Mouse (Mus musculus) right cerebral cortex, adult 2 months (tissue): ENCODE results near the gene Fam178b.
"Not testable (repeated sequence)": the region's sequence is repeated elsewhere in the genome, so short reads cannot be mapped to it uniquely, and the experiment has no call there.

ENCODE experiments used
- DNase-seq, 2 experiments: peaks; one replicate each; pipeline ENCODE4 v3.0.0; 2021 to 2022; ENCODE audit warnings: low spot score in 2 of 2

Fam178b gene

GRCm38 (mm10) chr1:36672648-36673350 is 10.2 kb downstream of the Fam178b start:
- no peak for DNase-seq

- DNase-seq, result no peak
Observed at GRCm38 (mm10) chr1:36671260-36671659, 11.7 kb downstream of the Fam178b start.

DNA sequence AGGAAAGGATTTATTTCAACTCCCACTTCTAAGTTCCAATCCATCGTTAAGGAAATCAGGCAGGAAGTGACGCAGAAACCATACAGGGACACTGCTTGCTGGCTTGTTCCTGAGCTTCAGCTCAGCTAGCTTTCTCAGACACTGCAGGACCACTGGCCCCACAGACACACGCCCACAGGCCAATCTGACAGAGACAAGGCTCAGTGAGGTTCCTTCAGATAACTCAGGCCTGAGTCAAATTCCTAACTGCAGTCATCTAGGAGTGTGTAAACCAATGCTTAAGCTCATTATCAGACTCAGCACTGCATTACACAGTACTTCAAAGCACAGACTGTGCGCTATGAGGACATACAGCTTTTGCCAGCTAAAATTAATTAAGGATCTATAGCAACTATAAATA is 12.7 kb downstream of the Fam178b start:
- DNase-seq, result no peak

GRCm38 (mm10) chr1:36668007-36668406 is 15.0 kb downstream of the Fam178b start:
- DNase-seq, result not testable (repeated sequence)

- no peak for DNase-seq
Observed at GRCm38 (mm10) chr1:36665934-36666333, 17.0 kb downstream of the Fam178b start.

DNA sequence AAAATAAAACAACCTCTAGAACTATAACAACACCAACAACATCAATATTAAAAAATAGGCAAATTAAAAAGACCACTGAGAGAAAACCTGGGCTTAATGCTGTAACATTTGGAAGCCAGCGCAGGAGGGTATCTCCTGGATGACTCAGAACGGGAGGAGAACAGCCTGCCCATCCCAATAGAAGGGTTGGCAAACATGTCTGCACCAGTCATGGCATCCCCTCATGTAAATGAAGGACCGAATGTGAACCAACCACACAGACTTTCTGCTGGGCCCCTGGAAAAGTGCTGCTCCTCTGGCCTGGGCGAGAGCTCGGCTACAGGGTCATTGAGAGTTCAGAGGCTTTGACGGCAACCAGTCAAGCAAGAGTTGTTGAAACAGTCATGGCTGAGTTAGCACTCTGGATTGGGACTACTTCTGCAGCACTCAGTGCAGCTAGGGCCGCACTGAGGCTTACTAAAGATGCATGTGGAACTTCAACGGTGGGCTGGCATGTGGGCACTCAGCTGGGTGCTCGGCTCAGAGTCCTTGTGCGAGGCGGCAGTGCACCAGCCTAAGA is 17.7 kb downstream of the Fam178b start:
- DNase-seq, result no peak

DNA sequence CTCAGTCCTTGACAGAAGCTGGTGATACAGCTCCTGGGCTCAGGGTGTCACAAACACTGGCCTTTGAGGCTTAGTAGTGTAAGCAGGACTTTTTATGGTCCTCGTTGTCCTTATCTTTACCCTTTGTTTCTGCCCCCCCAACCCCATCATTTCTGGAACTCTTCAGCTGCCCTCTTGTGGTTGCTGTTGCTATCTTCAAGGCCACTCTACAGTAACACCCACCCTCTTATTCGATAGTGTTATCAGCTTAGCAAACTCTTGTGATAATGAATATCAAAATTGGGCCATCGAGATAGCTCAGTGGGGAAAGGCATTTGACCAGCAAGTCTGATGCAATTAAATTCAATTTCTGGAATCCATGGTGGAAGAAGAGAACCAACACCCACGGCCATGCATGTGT is 18.5 kb downstream of the Fam178b start:
- DNase-seq, result peak in 1 of 2 experiments; percentile 12

GRCm38 (mm10) chr1:36658621-36659399 is 24.2 kb downstream of the Fam178b start:
- DNase-seq, result no peak

DNA sequence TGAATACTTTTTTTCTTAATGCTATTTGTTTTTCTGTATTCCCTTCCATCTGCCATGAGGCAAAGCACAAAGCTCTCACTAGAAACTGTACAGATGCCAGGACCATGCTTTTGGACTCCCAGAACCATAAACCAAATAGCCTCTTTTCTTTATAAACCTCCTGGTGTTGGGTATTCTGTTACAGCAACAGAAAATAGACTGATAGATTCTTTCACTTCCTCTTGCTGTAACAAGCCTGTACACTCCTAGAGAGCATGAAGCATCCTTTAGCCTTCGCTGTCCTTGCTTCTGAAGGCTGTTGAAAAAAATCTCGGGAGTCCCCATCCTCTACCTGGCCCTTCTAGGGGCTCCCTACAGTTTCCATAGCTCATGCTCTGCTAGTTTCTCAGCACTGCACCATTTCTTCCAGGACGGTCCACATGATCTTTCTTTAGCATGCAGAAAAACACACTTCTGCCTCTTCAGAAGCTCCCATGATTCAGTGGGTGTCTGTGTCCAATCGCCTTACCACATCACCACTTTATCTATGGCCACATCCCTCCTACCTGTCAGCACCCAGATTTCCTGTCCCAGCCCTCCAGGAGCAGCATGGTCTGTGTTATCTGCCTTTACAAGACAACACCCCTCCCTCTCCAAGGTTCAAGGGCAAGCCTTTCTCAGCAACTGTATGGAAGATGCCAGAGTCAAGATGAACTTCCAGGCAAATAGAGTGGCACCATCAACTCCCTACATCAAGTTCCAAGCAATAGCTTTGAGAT is 25.1 kb downstream of the Fam178b start:
- no peak for DNase-seq

- no peak for DNase-seq
Observed at GRCm38 (mm10) chr1:36656233-36656632, 26.8 kb downstream of the Fam178b start.

GRCm38 (mm10) chr1:36655039-36655438 is 27.9 kb downstream of the Fam178b start:
- DNase-seq, result no peak

- no peak for DNase-seq
Observed at GRCm38 (mm10) chr1:36647631-36648030, 35.4 kb downstream of the Fam178b start.

DNA sequence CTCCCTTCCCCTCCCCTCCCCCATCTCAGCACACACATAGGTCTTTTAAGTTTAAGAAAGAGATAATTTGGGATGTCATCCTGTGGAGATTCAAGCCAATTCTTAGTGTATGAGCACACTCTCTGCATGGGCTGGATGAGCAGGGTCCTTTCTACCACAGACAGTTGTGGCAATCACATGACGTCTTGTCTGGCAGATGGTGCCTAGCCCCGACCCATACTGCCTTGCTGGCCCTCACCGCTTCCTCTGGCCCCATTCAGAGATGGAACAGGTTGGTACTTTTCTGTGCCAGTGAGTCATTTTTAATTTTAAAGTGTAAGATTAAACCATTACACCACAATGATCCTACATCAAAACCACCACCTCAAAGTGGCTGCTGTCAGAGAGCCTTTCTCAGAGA is 36.7 kb downstream of the Fam178b start:
- no peak for DNase-seq

GRCm38 (mm10) chr1:36644615-36645007 is 38.4 kb downstream of the Fam178b start:
- DNase-seq, result no peak

- DNase-seq, result no peak
Observed at GRCm38 (mm10) chr1:36643957-36644614, 38.9 kb downstream of the Fam178b start.

GRCm38 (mm10) chr1:36635826-36636485 is 47.0 kb downstream of the Fam178b start:
- DNase-seq, result no peak

GRCm38 (mm10) chr1:36634940-36635339 is 48.0 kb downstream of the Fam178b start:
- peak; percentile 60 to 71 for DNase-seq

DNA sequence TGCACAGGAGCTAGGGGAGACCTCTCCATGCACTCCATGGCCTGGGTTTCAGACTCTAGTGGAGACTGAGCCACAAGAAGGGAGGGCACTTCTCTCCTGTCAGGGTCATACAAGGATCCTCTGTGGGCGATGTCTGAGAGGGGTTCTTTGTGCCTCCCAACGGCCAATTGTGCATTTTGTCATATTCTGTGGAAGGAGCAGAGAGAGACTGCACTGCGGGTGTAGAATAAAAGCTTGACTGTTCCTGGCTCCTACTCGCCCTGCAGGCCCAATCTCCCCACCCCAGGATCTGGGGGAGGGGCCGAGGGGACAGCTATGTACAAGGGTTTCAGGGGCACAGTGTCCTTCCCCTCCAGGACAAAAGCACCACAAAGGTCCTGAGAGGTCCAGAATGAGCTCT is 49.1 kb downstream of the Fam178b start:
- DNase-seq, result no peak

DNA sequence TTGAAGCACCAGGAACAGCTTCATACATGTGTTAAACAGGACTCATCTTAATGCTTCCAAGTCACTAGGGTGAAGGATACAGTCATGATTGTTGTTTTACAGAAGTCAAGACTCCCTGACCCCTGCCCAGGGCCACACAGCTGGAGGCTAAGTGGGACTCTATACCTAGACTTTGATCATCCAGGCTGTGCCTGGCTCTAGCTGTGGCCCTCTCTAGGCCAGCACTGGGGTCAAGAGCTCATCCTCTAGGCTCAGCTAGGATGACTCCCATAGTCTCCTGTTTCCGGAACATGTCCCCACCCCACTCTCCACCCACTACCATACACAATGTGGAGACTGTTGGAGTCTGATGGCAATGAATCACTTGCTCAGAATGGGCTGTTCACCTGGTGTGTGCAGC is 50.1 kb downstream of the Fam178b start:
- DNase-seq, result no peak

DNA sequence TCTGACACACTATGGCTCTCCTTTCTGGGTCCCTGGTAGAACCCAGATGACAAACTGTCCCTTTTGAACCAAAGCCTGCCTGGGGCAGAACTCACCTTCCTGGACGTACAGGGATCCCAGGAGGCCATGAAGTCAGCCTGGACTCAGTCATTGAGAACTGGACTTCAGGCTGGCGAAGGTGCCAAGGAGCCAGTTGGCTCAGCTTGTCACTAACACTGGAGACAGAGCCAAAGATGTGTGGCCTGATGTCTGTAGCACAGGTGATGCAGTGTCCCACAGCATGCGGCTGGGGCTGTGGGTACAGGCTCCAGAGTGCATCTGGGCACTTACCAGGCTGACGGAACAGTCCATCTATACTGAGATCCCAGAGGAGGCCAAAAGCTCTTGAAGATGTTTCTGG is 50.9 kb downstream of the Fam178b start:
- DNase-seq, result no peak

- DNase-seq, result no peak
Observed at GRCm38 (mm10) chr1:36631391-36631790, 51.6 kb downstream of the Fam178b start.
